Mouse (Mus musculus): ENCODE results near the gene Rp9. TPM values are rescaled to one million over a fixed set of nuclear protein-coding genes. Genes with fewer than 3 reads are reported as not detected.

Rp9 gene
- total RNA-seq (2022) = 10 to 100 TPM; 41.3 to 47.6 (median 45.0) TPM

DNA sequence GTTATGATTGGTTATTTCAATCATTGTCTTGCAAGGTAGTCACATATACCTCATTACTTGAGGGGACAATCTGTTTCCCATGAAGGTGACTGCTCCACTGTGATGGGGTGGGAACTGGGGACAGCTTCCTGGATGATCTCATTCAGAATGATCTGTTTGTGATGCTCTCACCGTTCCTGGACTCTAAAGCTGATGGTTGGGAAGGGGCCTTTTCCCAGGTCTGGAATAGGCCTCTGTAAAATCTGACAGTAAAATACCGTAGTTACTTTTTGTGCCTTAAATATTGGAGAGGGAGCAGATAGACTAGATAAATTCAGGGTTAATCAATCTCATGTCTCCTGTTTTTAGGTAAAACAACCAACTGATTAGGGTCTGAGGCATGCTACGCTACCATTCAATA is at the start of gene Rp9:
Gene Rp9, minus strand, starts transcription at position 101 of the 400 bp plus-strand sequence.
- DNase-seq (ENCODE audit: low spot score) = no peak

DNA sequence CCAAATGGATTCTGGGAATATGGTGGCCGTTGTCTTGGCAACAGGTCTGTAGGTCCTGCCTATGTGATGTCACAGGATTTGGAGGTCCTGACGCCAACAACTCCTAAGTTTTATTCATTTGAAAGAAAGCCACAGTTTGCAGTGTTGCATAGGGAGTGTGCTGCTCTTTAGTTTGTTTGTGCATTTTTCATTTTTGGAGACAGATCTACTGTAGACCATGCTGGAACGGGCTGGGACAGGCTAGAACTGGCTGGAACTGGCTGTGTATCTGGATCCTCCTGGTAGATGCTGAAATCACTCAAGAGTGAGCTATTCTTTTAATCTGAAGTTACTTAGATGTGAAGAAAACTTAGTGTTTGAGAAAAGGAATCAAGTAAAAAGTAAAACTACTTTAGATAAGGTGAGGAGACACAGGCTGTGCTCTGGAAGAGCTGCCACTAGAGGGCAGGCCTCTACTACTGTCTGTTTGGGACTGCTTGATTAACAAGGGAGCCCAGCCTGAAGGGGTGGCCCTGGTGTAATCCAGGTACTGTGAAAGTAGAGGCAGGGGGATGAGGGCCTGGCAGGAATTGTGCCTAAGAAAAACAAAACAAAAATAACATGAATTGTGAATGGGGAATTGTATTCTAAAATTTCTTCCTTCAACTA is 49.0 kb upstream of the Rp9 start:
- DNase-seq (ENCODE audit: low spot score) = peak; percentile 16

DNA sequence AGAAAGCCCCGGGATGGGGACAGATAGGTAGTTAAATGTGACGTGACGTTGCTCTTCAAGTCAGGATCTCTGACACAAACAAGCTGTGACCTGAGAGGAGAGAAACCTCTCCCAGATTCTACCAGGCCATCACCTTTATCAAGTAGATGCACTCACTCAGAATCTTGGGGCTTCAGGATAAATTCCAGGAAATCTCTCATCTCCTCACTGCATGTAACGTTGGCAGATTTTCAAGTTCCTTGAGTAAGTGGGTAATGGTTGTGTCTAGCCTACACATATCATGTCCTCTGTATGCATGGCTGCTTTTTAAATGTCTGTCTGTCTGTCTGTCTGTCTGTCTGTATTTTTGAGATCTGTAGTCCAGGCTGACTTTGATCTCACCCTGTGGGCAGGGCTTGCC is 45.5 kb upstream of the Rp9 start:
- no peak for DNase-seq (ENCODE audit: low spot score)

DNA sequence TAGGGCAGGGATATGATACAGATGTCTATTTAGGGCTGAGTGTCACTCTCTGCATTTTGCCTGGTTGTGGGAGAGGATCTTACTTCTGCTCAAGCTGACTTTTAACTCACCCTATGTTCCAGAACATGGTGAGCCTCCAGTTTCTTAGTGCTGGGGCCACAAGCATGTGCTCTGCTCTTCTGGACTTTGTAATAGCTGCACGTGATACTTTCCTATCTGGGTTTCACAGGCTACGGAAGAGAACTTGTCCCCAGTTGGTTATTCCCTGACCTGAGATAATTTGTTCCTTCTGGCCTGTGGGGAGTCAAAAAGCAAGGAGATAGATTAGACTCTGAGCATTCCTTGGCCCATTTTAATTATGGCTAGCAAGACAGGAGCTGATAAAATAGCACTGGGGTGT is 36.0 kb upstream of the Rp9 start:
- no peak for DNase-seq (ENCODE audit: low spot score)

DNA sequence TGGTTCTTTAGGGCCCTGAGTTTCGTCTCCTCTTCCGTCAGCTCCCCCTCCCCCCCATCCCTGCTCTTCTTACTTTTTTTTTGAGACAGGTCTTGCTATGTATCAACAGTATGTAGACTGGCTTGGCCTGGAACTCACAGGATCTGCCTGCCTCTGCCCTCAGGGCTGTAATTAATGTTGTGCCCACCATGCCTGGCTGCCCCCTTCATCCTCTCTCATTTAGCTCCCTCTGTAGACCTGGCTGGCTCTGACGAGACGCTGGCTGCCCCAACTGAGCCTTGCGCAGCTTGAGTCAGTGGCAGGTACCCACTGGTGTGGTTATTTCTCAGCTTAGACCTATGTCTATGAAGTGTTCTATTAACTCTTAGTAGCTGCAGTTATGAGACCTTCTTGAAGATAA is 34.0 kb upstream of the Rp9 start:
- no peak for DNase-seq (ENCODE audit: low spot score)

DNA sequence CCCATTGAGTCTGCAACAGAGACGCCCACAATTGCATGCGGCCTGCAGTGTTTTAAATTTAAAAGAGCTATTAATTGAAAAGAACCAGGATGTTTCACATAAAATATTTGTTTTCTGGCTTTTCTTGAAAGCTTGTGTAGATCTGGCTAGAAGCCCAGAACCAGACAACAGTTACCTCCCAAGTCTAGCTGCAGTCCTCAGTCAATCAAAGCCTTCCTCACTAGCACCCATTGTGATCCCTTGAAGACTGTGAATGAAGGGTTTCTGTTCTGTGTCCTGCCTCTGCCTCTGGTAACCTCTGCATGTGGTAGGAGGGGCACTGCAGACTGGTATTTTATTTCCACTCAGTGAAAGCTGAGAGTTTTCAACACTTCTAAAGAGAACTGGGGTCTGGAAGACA is 33.4 kb upstream of the Rp9 start:
- DNase-seq (ENCODE audit: low spot score) = no peak

DNA sequence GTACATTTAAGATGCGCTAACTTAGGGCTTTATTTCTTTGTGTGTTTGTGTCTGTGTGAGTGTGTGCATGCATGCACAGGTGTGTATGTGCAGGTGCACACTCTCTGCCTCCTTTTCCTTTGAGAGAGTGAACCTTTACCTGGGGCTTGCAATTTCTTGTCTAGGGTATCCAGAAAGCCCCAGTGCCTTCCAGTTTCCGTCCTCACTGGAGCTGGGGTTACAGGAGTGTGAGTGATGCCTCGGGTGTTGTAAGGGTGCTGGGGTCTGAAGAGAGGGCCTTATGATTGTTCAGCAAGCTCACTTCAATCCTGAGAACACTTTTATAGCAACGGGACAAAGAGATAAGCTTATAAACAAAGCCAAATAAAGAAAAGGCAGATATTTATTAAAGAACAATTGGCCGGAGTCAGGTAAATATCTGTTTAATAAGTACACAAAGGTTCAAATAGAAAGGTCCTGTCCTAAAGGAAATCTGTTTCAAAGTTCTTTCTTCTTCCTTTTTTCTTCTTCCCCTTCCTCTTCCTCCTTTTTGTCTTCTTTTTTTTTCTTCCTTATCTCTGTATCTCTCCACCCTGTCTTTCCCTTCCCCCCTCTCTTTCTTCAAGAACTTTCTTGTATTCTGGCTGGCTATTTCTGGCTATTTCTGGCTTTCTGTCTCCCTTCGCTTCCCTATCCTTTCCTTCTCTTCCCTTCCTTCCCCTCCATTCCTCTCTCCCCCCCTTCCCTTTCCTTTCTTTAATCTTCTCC is 27.7 kb upstream of the Rp9 start:
- no peak for DNase-seq (ENCODE audit: low spot score)

DNA sequence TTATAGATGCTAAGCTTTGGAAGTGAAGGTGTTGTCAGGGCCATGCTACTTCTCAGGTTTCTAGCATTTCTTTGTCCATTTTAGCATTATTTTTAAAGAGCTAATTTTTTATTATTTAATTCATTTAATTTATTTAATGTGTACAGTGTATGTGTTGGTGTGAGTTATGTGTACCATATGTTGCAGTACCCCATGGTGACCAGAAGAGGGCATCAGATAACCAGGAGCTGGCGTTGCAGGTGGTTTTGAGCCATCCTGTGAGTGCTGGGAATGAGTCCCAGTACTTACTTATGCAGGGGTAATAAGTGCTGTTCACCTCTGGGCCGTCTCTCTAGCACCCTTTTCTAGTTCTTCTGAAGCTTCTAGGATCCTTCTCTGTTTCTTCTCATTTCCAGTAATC is 25.6 kb upstream of the Rp9 start:
- no peak for DNase-seq (ENCODE audit: low spot score)

DNA sequence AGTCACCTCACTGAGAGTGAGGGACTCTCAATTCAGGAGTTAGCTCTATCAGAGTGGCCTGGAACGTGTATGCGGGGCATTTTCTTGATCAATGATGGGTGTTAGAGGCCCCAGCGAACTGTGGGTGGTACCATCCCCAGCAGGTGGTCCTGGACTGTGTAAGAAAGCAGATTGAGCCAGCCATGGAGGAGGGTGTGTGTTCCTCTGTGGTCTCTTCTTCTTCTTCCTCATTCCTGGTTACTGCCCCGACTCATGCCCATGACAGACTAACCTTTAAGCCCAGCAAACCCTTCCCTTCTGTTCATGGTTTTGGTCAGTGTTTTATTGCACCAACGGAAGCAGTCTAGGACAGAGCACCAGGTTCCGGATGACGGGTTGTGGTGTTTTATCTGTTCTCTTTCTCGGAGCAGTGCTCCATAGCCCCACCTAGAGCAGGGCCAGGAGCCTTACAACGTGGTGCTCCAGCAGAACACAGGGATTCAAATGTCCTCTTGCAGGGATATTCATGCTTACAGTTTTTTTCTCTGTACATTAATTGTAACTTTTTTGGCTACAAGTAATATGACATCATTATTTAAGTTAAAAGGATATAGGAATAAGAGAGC is 24.8 kb upstream of the Rp9 start:
- no peak for DNase-seq (ENCODE audit: low spot score)

DNA sequence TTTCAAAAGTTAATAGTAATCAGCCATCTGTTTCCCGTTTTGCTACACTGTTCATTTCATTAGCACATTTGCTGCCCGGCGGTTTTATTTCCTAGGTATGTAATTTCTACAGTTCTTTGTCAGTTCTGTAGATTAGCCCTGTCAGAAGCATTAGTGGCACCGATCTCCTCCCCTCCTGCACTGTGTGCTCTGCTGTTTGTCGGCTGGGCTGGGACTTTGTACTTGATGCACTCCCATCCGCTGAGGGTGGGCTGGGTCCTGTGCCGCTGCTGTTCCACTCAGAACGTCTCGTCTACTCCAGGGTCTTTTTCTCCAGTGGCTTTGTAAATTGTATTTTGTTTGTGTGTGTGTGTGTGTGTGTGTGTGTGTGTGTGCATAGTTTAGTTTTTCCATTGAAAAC is 19.4 kb upstream of the Rp9 start:
- no peak for DNase-seq (ENCODE audit: low spot score)

DNA sequence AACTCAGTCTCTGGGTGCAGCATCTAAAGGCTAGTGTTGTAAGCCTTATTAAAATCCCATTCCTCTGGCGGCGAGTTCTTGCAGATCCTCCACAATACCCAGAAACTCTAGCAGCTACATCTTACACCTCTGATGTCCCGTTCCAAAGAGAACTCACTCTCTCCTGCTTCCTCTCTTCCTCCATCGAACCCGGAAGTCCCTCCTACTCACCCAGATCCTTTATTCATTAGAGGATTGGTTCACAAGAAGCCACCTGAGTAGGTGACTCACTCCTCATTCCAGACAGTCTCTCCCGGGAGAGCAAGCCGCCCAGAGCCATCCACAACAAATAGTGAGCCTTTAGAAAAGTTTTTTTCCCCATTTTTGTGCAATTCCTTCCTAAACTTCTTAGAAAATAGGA is 16.7 kb upstream of the Rp9 start:
- DNase-seq (ENCODE audit: low spot score) = no peak

DNA sequence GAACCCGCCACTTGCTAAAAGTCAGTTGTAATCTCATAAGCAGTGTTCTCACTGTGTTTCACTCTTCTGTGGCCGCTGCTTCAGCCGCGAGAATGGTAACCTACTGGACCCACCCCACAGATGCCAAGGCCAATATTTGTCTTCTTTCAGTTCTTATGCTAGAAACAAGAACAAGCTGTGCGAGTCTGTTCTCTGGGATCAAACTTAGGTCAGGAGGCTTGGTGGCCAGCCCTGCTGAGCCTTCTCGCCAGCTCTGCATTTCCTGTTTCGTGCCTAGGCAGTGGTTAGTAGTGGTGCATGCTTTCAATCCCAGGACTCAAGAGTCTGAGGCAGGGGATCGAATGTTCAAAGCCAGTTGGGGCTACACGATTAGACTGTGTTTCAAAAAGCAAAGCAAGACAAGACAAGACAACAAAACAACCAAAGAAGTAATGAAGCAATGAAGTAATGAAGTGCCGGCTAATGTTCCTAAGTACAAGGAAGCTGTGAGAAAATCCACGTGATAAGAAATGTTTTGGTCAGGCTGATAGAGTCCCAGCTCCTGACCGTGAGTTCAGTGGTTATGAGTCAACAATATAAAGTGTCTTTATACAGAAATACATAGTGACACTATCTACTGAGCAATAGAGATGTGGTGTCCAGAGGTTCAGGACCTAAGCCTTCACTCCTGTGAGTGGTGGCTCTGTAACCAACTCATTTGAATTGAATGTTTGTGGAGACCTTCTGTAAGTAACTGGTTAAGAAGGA is 15.2 kb upstream of the Rp9 start:
- no peak for DNase-seq (ENCODE audit: low spot score)

DNA sequence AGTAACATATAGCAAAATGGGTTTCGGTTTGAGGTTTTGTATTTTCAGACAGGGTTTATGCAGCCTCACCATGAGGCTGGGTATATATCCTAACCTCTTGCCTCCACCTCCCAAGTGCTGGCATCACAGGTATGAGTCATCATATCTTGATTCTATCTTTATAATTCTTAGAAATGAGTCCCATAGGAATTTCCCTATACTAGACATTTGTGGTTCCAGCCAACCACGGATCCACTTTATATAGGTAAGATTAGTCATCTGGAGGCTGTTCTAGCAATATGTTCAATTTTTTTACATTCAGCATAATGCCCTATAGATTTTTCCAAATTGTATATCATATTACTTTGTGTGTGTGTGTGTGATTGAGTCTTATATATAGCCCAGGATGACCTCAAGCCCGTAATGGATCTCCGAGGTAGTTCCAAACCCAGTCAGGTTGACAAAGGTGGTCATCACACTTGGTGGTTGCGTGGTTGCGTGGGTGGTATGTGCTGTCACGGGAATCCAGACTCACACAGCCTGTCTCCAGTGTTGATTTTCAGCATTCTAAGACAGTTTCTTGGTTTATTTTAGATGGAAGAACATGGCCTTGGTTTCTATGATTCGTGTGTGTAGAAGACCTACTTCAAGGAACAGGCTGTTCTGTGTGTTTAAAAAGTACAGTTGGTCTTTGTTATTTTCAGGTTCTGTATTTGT is 14.5 kb upstream of the Rp9 start:
- no peak for DNase-seq (ENCODE audit: low spot score)

DNA sequence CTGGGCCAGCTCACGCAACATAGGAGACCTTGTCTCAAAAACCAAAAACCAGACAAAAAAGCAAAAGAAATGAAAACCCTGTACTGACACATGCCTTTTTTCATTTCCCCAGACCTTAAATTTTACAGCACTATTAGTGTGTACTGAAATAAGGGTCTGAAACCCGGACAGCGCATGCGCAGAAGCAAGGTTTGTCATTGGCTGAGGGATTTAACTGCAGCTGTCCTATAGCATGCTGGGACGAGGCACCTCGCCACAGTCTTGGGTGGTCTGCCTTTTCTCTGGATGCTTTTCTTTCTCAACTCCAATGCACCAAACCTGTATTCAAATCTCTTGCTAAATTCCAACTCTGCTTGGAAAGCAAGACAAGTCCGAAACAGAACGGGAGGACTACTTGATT is 9.4 kb upstream of the Rp9 start:
- no peak for DNase-seq (ENCODE audit: low spot score)

DNA sequence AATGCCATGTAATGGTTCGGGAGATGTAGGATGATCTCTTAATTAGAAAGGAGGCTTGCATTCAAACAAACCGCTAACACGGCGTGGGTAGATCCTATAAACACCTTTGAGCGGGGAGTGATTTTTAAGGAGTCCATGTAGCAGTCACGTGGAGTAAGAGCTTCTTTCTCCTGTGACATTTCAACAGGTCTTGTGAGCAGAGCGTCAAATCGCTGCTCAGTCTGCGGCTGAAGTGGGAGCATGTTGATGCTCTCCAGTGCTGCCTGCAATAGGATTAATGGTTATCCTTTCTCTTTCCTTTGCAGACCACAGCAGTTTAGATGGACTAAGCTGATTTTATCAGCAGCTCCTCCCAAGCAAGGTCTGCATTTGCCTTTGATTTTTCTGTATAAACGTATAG is 6.7 kb upstream of the Rp9 start:
- DNase-seq (ENCODE audit: low spot score) = no peak

DNA sequence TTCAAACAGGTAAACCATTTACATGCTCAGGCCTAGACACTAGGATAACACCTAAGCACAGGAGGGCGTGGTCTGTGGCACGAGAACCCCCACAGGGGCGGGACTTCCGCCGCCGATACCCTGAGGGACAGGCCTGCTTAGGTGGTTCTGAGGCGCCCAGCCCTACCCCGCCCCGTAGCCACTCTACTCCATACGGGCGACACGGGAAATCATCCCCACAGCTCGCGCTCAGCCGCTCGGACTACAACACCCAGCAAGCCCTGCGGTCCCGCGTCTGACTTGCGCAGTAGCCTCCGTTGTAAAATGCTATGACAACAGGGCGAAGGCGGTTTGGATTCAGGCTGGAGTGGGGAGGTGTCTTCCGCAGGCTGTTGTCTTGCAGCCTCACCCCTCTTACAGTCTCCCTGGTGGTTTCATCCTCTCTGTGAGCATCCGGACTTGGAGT is 5.9 kb upstream of the Rp9 start, which contains the start of gene Bbs9:
Gene Bbs9, plus strand, starts transcription at position 292 of the 445 bp plus-strand sequence.
- peak; percentile 94 for DNase-seq (ENCODE audit: low spot score)

DNA sequence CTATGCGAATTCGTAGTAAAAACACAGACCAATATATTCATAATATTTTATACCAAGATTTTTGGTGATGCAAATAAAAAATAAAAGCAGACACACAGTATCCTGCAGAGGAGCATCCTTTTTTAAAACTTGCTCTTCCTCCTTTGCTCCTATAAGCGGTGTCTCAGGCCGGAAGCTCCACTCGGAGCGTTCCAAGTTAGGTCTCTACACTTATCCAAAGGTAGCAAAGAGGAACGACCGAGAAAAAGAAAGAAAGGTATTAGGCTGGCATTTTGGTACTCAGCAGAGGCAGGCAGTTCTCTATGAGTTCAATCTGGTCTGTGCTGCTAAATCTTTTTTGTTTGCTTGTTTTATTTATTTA is 664 bp downstream of the Rp9 start:
- no peak for DNase-seq (ENCODE audit: low spot score)

DNA sequence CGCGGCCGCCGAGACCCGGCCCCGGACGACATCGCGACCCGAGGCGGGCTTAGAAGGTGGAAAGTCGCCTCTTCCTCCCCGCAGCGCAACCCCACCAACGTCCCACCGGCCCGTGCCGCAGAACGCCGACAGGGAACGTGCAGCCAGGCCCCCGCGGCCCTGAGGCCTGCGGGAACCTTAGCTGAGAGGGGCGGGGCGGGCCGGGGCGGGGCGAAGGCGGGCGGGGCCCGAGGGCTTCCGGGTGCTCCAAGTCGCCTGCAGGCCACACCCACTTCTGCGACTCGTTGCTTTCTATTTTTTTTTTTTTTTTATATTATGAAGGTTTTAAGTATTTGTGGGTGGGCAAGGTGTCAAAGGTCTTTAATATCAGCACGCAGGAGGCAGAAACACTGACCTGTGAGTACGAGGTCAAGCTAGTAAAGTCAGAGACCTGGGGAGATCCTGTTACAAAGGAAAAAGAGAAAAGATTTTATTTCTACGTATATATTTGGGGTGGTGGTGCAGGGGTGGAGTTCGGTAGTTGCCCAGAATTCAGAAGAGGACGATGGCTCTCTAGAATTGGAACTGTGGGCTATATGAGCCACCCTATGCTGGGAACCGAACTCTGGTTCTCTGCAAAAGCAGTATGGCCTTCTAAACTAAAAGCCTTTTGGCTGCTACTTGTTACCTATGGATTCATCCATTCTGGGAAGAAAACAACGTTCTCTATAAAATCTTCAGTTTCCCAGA is 1.2 kb downstream of the Rp9 start:
- DNase-seq (ENCODE audit: low spot score) = peak; percentile 38

DNA sequence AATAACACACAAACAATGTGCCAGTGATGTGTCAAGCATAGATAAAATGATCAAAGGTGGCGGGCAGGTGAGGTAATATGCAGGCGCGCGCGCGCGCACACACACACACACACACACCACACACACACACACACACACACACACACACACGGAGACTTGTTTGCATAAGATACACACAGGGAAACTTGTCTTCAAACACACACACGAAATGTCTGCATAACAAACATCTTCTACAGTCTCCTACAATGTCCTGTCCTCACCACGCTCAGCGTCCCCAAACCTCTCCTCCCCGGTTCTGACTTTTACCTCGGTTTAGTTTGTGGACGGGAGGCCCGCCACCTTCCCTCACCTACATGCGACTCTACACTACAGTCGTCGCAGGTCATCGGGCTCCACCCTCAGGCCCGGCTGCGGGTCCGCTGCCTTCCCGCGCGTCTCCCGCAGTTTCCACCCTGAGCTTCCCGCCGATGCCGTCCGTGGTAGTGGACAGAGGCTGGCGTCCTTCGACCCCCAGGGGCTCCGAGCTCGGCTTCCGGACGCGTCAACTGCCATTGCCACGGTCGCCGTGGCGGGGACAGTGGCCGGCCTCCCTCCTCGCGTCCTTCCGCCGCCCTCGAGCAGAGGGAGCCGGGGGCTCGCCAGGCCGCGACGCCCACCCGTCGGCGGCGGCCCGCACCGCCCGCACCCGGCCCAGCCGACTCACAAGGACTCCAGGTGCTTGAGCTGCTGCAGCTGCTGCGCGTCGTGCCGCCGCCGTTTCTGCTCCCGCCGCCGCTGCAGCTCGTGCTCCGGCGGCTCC is 2.0 kb downstream of the Rp9 start:
- no peak for DNase-seq (ENCODE audit: low spot score)

DNA sequence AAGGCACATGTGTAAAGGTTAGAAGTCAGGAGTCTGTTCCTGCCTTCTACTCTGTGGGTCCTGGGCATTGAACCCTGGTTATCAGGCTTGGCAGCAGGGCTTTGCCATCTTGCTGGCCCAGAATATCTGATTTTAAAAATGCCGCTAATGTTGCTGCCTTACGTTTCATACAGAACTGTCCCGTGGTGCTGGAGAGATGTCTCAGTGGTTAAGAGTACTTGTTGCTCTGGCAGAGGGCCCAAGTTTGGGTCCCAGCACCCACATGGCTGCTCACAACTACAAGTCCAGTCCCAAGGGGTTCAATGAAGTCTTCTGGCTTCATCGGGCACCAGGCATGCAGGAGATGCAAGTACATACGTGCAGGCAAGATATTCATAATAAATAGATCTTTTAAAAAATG is 3.3 kb downstream of the Rp9 start:
- DNase-seq (ENCODE audit: low spot score) = no peak
